Mouse (Mus musculus): ENCODE results near the gene Foxd2.

Gene Foxd2

GRCm38 (mm10) chr4:114908829-114909601, at the start of gene Foxd2:
TSS of gene Foxd2 (minus strand) at chr4:114908873.
- no peak for DNase-seq (ENCODE audit: low read depth, low spot score)

GRCm38 (mm10) chr4:114958231-114958630, 49.6 kb upstream of the Foxd2 start:
- DNase-seq (ENCODE audit: low read depth, low spot score): peak; percentile 18

- no peak for DNase-seq (ENCODE audit: low read depth, low spot score)
These were observed 48.7 kb upstream of the Foxd2 start for GRCm38 (mm10) chr4:114957403-114957802.

DNA sequence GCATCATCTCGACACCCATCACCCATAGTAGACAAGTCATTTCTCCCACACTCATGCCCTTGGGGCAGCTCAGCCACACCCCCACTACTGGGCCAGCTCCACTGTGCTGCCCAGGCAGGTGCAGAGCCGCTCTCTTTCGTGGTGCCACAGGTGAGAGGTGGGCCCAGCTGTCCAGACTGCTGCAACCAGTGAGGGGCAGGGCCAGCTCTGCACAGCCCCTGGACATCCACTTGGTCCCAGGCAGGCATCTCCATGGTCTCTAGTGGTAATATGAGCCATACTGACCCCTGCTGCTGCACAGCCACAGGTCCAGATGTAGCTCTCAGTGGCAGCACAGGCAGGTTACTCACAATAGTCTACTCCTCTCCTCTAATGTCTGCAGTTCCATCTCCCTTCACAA, 44.5 kb upstream of the Foxd2 start:
- DNase-seq (ENCODE audit: low read depth, low spot score): no peak

- no peak for DNase-seq (ENCODE audit: low read depth, low spot score)
These were observed 39.3 kb upstream of the Foxd2 start for GRCm38 (mm10) chr4:114947852-114948481.

DNA sequence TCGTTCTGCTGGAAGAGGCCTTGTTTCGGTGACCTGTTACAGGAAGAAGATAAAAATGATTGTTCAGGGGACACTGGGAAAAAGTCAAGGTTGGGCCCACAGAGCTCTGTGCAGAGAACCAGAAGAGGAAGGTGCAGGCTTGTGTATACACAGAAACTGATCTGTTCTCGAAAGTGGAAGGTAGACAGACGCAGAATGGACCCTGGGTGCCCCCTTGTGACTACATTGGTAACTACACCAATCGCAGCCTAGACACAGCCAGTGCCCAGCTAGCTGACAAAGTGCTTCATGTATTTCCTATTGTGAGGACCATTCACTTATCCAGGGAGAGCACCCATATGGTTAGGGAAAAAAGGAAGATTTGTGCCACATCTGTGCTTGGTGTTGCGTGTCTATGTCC, 38.7 kb upstream of the Foxd2 start:
- DNase-seq (ENCODE audit: low read depth, low spot score): peak; percentile 23

DNA sequence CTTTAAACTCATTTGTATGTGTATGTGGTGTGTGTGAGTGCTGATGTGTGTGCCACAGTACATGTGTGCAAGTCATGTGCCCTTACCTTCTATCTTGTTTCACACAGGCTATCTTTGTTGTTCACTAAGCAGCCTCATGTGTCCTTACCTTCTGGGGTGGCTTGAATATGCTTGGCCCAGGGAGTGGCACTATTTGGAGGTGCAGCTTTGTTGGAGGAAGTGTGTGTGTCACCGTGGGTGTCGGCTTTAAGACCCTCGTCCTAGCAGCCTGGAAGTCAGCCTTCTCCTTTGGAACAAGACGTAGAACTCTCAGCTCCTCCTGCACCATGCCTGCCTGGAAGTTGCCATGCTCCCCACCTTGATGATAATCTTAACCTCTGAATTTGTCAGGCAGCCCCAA, 37.7 kb upstream of the Foxd2 start:
- no peak for DNase-seq (ENCODE audit: low read depth, low spot score)

- DNase-seq (ENCODE audit: low read depth, low spot score): no peak
These were observed 36.3 kb upstream of the Foxd2 start for GRCm38 (mm10) chr4:114945021-114945420.

GRCm38 (mm10) chr4:114942583-114942982, 33.9 kb upstream of the Foxd2 start:
- no peak for DNase-seq (ENCODE audit: low read depth, low spot score)

- DNase-seq (ENCODE audit: low read depth, low spot score): no peak
These were observed 33.4 kb upstream of the Foxd2 start for GRCm38 (mm10) chr4:114942112-114942511.

GRCm38 (mm10) chr4:114941311-114941710, 32.6 kb upstream of the Foxd2 start:
- DNase-seq (ENCODE audit: low read depth, low spot score): no peak

GRCm38 (mm10) chr4:114938248-114938647, 29.6 kb upstream of the Foxd2 start:
- no peak for DNase-seq (ENCODE audit: low read depth, low spot score)

DNA sequence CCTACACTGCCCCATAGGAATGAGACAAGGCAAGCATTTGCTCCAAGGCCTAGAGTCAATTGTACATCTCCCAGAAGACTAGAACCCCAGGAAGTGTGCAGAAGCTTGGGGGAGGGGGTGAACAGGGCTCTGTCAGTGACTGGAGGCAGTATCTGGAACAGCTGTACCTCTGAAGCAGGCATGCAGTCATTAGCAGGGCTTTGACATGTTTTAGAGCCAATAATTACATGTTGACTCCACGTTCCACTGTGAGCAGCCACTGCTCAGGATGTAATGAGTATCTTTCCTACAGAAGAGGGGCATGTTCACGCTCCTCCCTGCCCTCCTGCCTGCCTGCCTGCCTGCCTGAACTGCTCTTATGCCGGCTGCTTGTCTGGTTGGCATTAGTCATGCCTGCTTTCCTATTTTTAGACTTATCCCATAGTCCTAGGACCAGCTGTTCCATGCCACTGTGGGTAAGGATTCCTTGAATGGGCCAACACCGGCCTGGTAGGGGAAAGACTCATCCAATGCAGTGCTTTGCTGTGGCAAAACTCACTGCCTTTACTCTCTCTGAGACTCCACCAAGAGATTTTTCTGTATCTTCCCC, 28.9 kb upstream of the Foxd2 start:
- DNase-seq (ENCODE audit: low read depth, low spot score): no peak

- no peak for DNase-seq (ENCODE audit: low read depth, low spot score)
These were observed 25.5 kb upstream of the Foxd2 start for GRCm38 (mm10) chr4:114934188-114934587.

DNA sequence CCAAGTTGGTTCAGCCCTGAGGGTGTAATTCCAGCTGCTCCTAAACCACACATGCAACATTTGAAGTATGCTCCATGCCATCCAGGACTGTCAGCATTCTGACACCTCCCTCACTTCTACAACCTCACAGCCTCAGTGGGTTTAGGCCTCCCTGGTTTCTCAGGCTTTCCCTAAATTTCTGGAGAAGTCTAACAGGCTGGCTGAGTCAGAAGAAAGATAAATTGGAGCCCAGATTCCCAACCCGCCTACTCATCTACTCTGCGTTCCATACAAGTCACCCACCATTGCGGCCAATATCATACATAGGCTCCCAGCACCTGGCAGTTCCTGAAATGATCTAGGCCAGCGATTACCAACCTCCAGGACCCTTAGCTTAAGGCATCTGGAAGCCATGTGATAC, 24.1 kb upstream of the Foxd2 start:
- DNase-seq (ENCODE audit: low read depth, low spot score): no peak

DNA sequence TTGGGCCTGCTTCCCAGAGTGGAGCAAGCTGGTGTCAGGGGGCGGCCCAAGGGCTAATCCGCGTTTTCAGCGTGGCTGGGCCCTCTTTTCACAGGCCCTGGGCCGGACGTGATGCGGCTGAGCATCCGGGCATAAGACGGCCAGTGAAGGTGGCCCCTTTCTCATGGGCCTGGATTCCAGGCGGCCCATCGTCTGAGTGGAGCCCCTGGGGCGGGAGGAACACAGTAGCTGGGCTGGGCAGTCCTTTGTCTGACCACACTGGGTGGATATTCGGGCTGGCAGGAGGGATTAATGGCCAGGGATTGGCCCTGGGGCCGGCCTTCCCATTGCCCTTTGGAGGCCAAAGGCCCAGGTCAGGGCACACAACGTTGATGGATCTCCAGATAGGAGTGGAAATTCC, 20.5 kb upstream of the Foxd2 start:
- DNase-seq (ENCODE audit: low read depth, low spot score): no peak

- DNase-seq (ENCODE audit: low read depth, low spot score): no peak
These were observed 17.2 kb upstream of the Foxd2 start, which contains the start of gene Foxe3 for GRCm38 (mm10) chr4:114925917-114926312. TSS of gene Foxe3 (minus strand) at chr4:114926013.

- DNase-seq (ENCODE audit: low read depth, low spot score): no peak
These were observed 16.6 kb upstream of the Foxd2 start for GRCm38 (mm10) chr4:114924971-114925916.

GRCm38 (mm10) chr4:114917091-114917490, 8.4 kb upstream of the Foxd2 start:
- DNase-seq (ENCODE audit: low read depth, low spot score): no peak

DNA sequence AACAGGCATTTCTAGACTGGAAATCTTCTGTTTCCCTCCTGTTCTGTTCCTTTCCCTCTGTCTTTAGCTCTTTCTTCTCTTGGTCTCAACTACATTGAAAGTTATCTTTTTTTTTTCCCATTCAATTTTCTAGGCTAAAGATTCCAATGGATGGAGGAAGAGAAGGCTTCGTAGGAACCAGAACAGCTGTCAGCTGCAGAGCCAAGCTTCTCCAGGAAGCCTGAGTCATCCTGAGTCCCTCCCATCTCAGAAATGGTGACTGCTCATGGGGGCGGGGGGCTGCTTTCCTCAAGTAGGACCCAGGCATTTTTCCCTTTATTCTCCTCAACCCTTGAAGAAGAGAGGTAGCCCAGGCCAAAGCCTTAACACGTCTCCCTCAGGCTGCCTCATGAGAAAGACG, 7.4 kb upstream of the Foxd2 start:
- DNase-seq (ENCODE audit: low read depth, low spot score): no peak

GRCm38 (mm10) chr4:114913594-114913962, 4.9 kb upstream of the Foxd2 start:
- no peak for DNase-seq (ENCODE audit: low read depth, low spot score)

All from telencephalon, adult 2 months (tissue).